Mouse (Mus musculus): Measurements from ENCODE around the gene Bok. TPM values are rescaled to one million over a fixed set of nuclear protein-coding genes. Genes with fewer than 3 reads are reported as not detected.

The Bok gene
- polyA plus RNA-seq, 1 experiment from 2014 or later: 33.2 TPM

DNA sequence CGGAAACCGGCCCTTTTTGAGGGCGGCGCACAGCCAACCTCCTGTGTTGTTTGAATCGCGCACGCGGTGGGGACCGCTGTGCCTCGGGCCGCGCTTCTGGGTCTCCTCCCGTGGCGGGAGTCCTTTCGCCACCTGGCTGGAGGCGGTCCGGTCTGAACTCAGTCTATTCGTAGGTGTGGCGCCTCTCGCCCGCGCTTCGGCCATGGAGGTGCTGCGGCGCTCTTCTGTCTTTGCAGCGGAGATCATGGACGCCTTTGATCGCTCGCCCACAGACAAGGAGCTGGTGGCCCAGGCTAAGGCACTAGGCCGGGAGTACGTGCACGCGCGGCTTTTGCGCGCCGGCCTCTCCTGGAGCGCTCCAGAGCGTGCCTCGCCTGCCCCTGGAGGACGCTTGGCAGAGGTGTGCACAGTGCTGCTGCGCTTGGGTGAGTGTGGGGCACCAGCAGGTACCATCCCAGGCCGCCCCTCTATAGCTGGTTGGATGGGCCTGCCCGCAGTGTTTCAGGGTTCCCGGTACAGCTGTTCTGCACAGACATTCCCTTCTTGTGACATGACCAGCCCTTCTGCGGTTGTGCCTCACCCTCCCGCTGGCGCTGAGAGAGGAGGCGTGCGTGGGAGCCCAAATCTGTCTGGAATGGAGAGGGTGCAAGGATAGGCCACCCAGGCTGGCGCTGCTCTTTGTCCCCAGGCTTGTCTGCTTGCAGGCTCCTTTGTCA lies 943 bp downstream of the Bok start:
- peaks cover 5% of the 10 kb centered on the region; the same call in 1 of the 2 replicates for H3K27me3 ChIP-seq (ENCODE audit: control insufficient read depth, insufficient read depth, low read length)
- peaks cover under 1% of the 10 kb centered on the region; the same call in 1 of the 2 replicates for H3K36me3 ChIP-seq (ENCODE audit: control insufficient read depth, insufficient read depth, low read length)
- H3K9me3 ChIP-seq (replicated peaks; ENCODE audit: control insufficient read depth, low read length): no peaks in the 10 kb centered on the region
- H3K4me1 ChIP-seq (ENCODE audit: control insufficient read depth, insufficient read depth, low read length): peaks cover 14% of the 10 kb centered on the region; the same call in 1 of the 2 replicates
- H3K4me3 ChIP-seq (ENCODE audit: low read depth, low read length): peak overlapping the region; percentile 73
- peak; percentile 54 for ATAC-seq (replicated peaks; ENCODE audit: insufficient number of reproducible peaks, low FRiP score, low TSS enrichment)
- 4% methylated on average over 51 of the region's 51 CpGs for WGBS (ENCODE audit: insufficient replicate concordance)
- peak overlapping the region; percentile 81 for H3K9ac ChIP-seq (ENCODE audit: low read depth, low read length)
- peak overlapping the region; percentile 15; the same call in 1 of the 2 replicates for H3K27ac ChIP-seq (ENCODE audit: low read depth, low read length)
- H3K4me2 ChIP-seq: peak overlapping the region; percentile 94

DNA sequence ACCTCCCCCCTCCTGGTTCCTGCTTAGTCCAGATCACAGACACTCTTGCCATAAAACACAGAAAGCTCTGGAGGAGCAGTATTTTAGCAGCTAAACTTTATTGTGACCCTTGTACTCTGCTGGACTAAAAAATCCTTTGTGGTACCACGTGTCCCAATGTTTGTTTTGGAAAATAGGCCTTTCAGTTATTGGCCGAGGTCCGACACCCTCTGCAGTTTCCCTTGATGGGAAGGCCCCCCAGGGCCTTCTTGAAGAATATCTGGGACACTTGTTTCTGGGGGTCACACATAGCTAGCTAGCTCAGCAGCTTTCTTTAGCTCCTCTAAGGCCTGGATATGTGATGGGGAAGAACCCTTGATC lies 1.5 kb downstream of the Bok start:
- WGBS (ENCODE audit: insufficient replicate concordance): 69% methylated on average over 3 of the region's 3 CpGs
- Histone ChIP-seq H3K4me3 (ENCODE audit: low read depth, low read length) (peak overlapping the region; percentile 73), H3K27ac (ENCODE audit: low read depth, low read length) (no peak overlapping the region), H3K27me3 (ENCODE audit: control insufficient read depth, insufficient read depth, low read length) (peaks cover 5% of the 10 kb centered on the region; the same call in 1 of the 2 replicates), H3K9ac (ENCODE audit: low read depth, low read length) (peak overlapping the region; percentile 81; the same call in 1 of the 2 replicates), H3K36me3 (ENCODE audit: control insufficient read depth, insufficient read depth, low read length) (peaks cover 2% of the 10 kb centered on the region; the same call in 1 of the 2 replicates), H3K4me2 (peak overlapping the region; percentile 94), H3K4me1 (ENCODE audit: control insufficient read depth, insufficient read depth, low read length) (peaks cover 14% of the 10 kb centered on the region; the same call in 1 of the 2 replicates), H3K9me3 (replicated peaks; ENCODE audit: control insufficient read depth, low read length) (no peaks in the 10 kb centered on the region)
- ATAC-seq (replicated peaks; ENCODE audit: insufficient number of reproducible peaks, low FRiP score, low TSS enrichment): no peak

DNA sequence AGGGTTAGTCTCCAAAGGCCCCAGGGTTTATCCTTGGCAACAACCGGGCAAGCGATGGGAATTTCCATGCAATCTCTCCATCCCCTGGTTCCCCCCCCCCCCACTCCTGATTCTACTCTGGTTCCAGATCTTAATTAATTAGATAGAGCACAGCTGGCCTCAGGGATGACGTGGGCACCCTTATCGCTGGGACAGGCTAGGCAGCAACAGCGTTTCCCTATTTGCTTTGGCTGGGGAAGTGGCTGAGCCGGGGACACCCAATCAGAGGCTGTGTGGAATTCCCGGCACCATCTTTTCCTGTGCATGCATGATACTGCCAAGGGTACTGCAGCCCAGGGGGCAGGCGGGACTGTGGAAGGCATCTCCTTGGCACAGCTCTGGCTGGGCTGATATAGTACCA lies 2.7 kb downstream of the Bok start:
- Histone ChIP-seq H3K9me3 (replicated peaks; ENCODE audit: control insufficient read depth, low read length) (no peaks in the 10 kb centered on the region), H3K27ac (ENCODE audit: low read depth, low read length) (no peak overlapping the region), H3K4me3 (ENCODE audit: low read depth, low read length) (no peak overlapping the region), H3K27me3 (ENCODE audit: control insufficient read depth, insufficient read depth, low read length) (peaks cover 5% of the 10 kb centered on the region; the same call in 1 of the 2 replicates), H3K4me1 (ENCODE audit: control insufficient read depth, insufficient read depth, low read length) (peaks cover 14% of the 10 kb centered on the region; the same call in 1 of the 2 replicates), H3K4me2 (no peak overlapping the region), H3K36me3 (ENCODE audit: control insufficient read depth, insufficient read depth, low read length) (peaks cover 2% of the 10 kb centered on the region; the same call in 1 of the 2 replicates), H3K9ac (ENCODE audit: low read depth, low read length) (no peak overlapping the region)
- no peak for ATAC-seq (replicated peaks; ENCODE audit: insufficient number of reproducible peaks, low FRiP score, low TSS enrichment)
- WGBS (ENCODE audit: insufficient replicate concordance): 74% methylated on average over 8 of the region's 8 CpGs

DNA sequence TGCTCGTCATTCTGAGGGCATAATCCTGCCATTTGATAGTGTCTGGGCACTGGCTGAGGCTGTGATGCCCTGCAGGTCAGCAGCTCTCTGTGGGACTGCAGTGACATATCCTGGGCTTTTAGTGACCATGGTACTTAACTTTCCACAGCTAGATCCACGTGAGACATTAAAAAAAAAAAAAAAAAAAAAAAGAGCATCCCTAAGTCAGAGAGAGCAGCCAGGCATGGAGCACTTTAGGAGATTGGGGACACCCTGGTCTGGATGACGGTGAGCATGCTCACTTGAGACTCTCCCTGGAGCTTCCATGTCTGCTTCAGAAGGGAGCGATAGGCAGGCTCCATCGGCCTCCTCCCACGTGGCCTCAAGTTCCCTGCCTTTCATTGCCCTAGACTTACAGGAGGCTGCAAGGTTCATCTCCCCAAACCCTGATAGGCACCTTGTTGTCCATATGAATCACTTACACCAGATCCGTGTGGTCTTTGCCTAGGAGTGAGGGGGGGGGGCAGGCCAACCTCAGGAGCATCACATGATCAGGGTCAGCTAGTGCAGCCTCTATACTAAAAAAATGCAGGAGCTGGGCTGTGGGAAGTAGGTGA lies 4.5 kb downstream of the Bok start:
- H3K4me1 ChIP-seq (ENCODE audit: control insufficient read depth, insufficient read depth, low read length): peaks cover 17% of the 10 kb centered on the region; the same call in 1 of the 2 replicates
- WGBS (ENCODE audit: insufficient replicate concordance): 74% methylated on average over 7 of the region's 7 CpGs
- H3K4me2 ChIP-seq: no peak overlapping the region

DNA sequence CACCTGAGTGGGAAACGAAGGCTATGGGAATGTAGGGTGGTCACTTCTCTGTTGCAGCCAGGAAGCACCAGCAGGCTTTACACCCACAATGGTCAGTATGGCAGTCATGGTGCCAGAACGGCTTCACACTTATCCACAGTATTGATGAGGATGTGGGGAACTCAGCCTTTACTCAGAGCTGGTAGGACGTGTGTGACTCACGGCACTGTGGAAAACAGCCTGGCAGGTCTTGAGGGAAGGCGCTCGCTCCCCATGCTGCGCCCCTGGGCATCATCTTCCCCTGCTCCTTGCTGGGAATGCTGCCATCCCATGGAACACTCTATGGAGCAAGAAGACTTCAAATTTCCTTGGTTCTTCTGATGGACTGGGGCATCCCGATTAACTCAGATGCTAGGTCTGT lies 5.6 kb downstream of the Bok start:
- H3K9ac ChIP-seq (ENCODE audit: low read depth, low read length): no peak overlapping the region
- H3K27ac ChIP-seq (ENCODE audit: low read depth, low read length): no peak overlapping the region
- H3K4me2 ChIP-seq: no peak overlapping the region
- 91% methylated on average over 8 of the region's 8 CpGs for WGBS (ENCODE audit: insufficient replicate concordance)
- peaks cover 2% of the 10 kb centered on the region; the same call in 1 of the 2 replicates for H3K36me3 ChIP-seq (ENCODE audit: control insufficient read depth, insufficient read depth, low read length)
- H3K4me1 ChIP-seq (ENCODE audit: control insufficient read depth, insufficient read depth, low read length): peaks cover 15% of the 10 kb centered on the region; the same call in 1 of the 2 replicates
- ATAC-seq (replicated peaks; ENCODE audit: insufficient number of reproducible peaks, low FRiP score, low TSS enrichment): no peak
- H3K9me3 ChIP-seq (replicated peaks; ENCODE audit: control insufficient read depth, low read length): no peaks in the 10 kb centered on the region
- no peak overlapping the region for H3K4me3 ChIP-seq (ENCODE audit: low read depth, low read length)
- peaks cover 2% of the 10 kb centered on the region; the same call in 1 of the 2 replicates for H3K27me3 ChIP-seq (ENCODE audit: control insufficient read depth, insufficient read depth, low read length)

More for the DNA sequence above, 4.5 kb downstream of the Bok start:
- Histone ChIP-seq H3K9me3 (replicated peaks; ENCODE audit: control insufficient read depth, low read length) (no peaks in the 10 kb centered on the region), H3K9ac (ENCODE audit: low read depth, low read length) (no peak overlapping the region), H3K4me3 (ENCODE audit: low read depth, low read length) (no peak overlapping the region), H3K27me3 (ENCODE audit: control insufficient read depth, insufficient read depth, low read length) (peaks cover 5% of the 10 kb centered on the region; the same call in 1 of the 2 replicates), H3K27ac (ENCODE audit: low read depth, low read length) (no peak overlapping the region), H3K36me3 (ENCODE audit: control insufficient read depth, insufficient read depth, low read length) (peaks cover 2% of the 10 kb centered on the region; the same call in 1 of the 2 replicates)
- no peak for ATAC-seq (replicated peaks; ENCODE audit: insufficient number of reproducible peaks, low FRiP score, low TSS enrichment)

DNA sequence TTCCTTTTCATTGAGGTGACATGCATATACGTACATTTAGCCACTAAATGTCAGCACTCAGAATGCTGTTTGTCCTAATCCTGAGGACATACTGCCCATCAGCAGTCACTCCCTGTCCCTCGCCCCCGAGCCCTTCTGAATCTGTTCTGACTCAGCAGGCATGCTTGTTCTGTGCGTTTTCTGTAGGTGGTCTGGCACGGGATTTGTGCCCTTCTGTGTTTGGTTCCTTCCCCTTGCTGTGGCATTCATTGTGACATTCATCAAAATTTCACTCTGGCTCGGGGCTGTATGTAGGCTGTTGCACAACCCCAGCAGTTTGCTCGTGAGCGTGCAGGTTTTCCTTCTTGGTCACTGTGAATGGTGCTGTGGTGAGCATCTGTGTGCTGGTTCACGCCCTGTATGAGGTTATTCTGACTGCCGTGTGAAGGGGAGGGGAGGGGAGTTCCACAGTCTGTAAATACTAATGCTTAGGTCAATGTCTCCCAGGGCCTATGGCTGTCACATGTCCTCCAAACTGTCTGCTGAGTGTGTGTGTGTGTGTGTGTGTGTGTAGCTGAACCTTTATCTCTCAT lies 6.4 kb downstream of the Bok start:
- Histone ChIP-seq H3K9me3 (replicated peaks; ENCODE audit: control insufficient read depth, low read length) (no peaks in the 10 kb centered on the region), H3K4me3 (ENCODE audit: low read depth, low read length) (no peak overlapping the region), H3K9ac (ENCODE audit: low read depth, low read length) (no peak overlapping the region), H3K36me3 (ENCODE audit: control insufficient read depth, insufficient read depth, low read length) (peaks cover 2% of the 10 kb centered on the region; the same call in 1 of the 2 replicates), H3K27ac (ENCODE audit: low read depth, low read length) (no peak overlapping the region), H3K27me3 (ENCODE audit: control insufficient read depth, insufficient read depth, low read length) (peaks cover 2% of the 10 kb centered on the region; the same call in 1 of the 2 replicates), H3K4me1 (ENCODE audit: control insufficient read depth, insufficient read depth, low read length) (peaks cover 17% of the 10 kb centered on the region), H3K4me2 (no peak overlapping the region)
- ATAC-seq (replicated peaks; ENCODE audit: insufficient number of reproducible peaks, low FRiP score, low TSS enrichment): no peak
- WGBS (ENCODE audit: insufficient replicate concordance): 78% methylated on average over 10 of the region's 10 CpGs

DNA sequence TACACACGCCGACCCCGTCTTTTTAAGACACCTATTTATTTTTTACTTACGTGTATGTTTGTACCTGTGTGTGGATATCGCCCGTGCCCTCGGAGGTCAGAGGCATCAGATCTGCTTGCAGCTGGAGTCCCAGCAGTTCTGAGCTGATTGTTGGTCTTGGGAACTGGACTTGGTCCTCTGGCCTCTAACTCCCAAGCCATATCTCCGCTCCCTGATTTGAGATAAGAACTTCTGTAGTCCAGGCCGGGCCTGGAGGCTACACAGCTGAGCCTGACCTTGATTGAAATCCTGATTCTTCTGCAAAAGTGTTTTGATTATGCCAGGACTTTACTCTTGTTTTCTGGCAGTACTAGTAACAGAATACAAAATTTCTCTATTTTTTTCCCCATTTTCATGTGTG lies 7.3 kb downstream of the Bok start:
- Histone ChIP-seq H3K27me3 (ENCODE audit: control insufficient read depth, insufficient read depth, low read length) (no peaks in the 10 kb centered on the region), H3K27ac (ENCODE audit: low read depth, low read length) (no peak overlapping the region), H3K9ac (ENCODE audit: low read depth, low read length) (no peak overlapping the region), H3K4me1 (ENCODE audit: control insufficient read depth, insufficient read depth, low read length) (peaks cover 24% of the 10 kb centered on the region), H3K9me3 (replicated peaks; ENCODE audit: control insufficient read depth, low read length) (no peaks in the 10 kb centered on the region), H3K4me3 (ENCODE audit: low read depth, low read length) (no peak overlapping the region), H3K4me2 (no peak overlapping the region), H3K36me3 (ENCODE audit: control insufficient read depth, insufficient read depth, low read length) (peaks cover 2% of the 10 kb centered on the region; the same call in 1 of the 2 replicates)
- no peak for ATAC-seq (replicated peaks; ENCODE audit: insufficient number of reproducible peaks, low FRiP score, low TSS enrichment)
- 76% methylated on average over 9 of the region's 9 CpGs for WGBS (ENCODE audit: insufficient replicate concordance)

DNA sequence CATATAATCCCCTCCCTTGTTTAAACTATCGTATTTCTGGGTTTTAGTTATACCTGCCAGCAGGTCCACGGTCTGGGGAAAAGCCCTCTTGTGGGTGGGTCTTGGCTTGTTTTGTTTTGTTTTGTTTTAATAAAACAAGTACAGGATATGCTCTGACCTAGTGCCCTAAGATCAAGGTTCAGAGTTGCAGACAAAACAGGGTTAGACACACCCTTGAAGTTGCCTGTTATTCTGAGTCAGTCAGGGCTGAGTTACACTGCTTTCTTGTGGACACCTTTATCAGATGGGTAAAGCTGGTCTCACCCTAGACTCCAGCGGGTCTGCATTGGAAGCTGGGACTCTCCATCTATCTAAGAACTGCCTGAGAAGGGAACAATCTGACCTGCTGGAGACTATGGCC lies 8.0 kb downstream of the Bok start:
- Histone ChIP-seq H3K36me3 (ENCODE audit: control insufficient read depth, insufficient read depth, low read length) (peaks cover 2% of the 10 kb centered on the region; the same call in 1 of the 2 replicates), H3K9me3 (replicated peaks; ENCODE audit: control insufficient read depth, low read length) (no peaks in the 10 kb centered on the region), H3K27ac (ENCODE audit: low read depth, low read length) (no peak overlapping the region), H3K9ac (ENCODE audit: low read depth, low read length) (no peak overlapping the region), H3K27me3 (ENCODE audit: control insufficient read depth, insufficient read depth, low read length) (no peaks in the 10 kb centered on the region), H3K4me3 (ENCODE audit: low read depth, low read length) (no peak overlapping the region), H3K4me1 (ENCODE audit: control insufficient read depth, insufficient read depth, low read length) (peaks cover 21% of the 10 kb centered on the region), H3K4me2 (no peak overlapping the region)
- WGBS (ENCODE audit: insufficient replicate concordance): 75% methylated on average over 3 of the region's 3 CpGs
- ATAC-seq (replicated peaks; ENCODE audit: insufficient number of reproducible peaks, low FRiP score, low TSS enrichment): no peak
